Mouse (Mus musculus) cortical plate, adult 2 months (tissue): Measurements from ENCODE around the gene Olfr53.
"Not testable (repeated sequence)": the region's sequence is repeated elsewhere in the genome, so short reads cannot be mapped to it uniquely, and the experiment has no call there.

ENCODE experiments used
- CTCF ChIP-seq: fragments of 200-500 bp; IDR thresholded peaks from 2 replicates; pipeline ENCODE4 v1.5.1; 2011; ENCODE audit warnings: mild to moderate bottlenecking, control low read depth, low read length; ENCODE audit not compliant: insufficient read depth; ENCODE audit errors: extremely low read depth
- POLR2A ChIP-seq: fragments of 200-500 bp; IDR thresholded peaks from 2 replicates; pipeline ENCODE4 v1.6.1; 2011; ENCODE audit warnings: mild to moderate bottlenecking, low read length, control low read depth; ENCODE audit not compliant: insufficient read depth; ENCODE audit errors: extremely low read depth

DNA sequence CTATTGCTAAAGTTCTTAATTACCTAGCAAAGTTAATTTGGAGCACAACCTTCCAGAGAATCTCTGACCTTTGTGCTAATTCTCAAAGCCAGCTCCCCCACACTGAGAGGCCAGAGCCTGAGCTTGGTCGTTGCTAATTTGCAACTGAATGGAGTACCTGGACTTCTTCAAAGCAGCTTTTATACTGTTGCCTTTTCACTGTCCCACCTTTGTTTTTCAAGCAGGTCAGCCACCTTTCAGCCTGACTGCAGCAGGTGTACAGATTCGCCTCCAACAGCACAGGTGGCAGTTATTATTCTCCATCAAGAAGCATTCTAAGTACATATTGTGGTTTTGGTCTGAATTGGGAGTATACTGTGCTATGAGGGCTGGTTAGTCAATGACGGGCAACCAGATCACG, 33.3 kb downstream of the Olfr53 start:
- not testable (repeated sequence) for TF ChIP-seq CTCF, POLR2A
